Mouse (Mus musculus) E14TG2a.4 (cell line): ENCODE results near the gene Smarce1.

Source experiments
- H3K27me3 ChIP-seq: 2 replicates; pipeline ENCODE4 v1.6.1; 2014; ENCODE audit warnings: low read length, control low read depth; ENCODE audit not compliant: insufficient read depth
- H3K36me3 ChIP-seq: 2 replicates; pipeline ENCODE4 v1.6.1; 2014; ENCODE audit warnings: low read length, control low read depth; ENCODE audit not compliant: insufficient read depth
- H3K4me1 ChIP-seq: replicated peaks from 2 replicates; pipeline ENCODE4 v1.6.1; 2014; ENCODE audit warnings: low read depth, low read length, control low read depth
- H3K4me3 ChIP-seq: replicated peaks from 2 replicates; pipeline ENCODE4 v1.5.1; 2014; ENCODE audit warnings: mild to moderate bottlenecking, low read length
- H3K9me3 ChIP-seq: 2 replicates; pipeline ENCODE4 v1.6.1; 2014; ENCODE audit warnings: low read length, control low read depth
- CTCF ChIP-seq: conservative IDR thresholded peaks from 2 replicates; pipeline ENCODE4 v1.5.1; 2014; ENCODE audit warnings: low read length
- NANOG ChIP-seq: IDR thresholded peaks from 2 replicates; pipeline ENCODE4 v1.6.1; 2014; ENCODE audit warnings: borderline replicate concordance, low read length, mixed read lengths
- POU5F1 ChIP-seq: IDR thresholded peaks from 2 replicates; pipeline ENCODE4 v1.6.1; 2014; ENCODE audit warnings: low read length, borderline replicate concordance

The Smarce1 gene

DNA sequence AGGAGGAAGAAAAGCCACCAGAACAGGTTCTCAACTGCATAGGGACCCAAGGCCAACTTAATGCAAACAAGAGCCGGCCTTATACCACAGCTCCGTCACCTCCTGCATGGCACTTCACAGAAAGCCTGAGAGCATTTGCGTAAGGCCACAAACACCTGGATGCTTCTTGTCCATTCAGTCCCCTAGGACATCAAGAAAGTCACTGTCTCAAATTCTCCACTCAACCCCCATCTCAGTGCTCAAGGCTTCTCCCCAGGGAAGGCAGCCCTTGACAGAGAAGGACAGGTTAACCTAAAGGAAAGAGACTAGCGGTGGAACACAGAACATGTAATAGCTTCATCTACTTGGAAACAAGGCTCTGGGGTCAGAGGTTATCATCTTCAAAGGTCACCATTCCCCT is 43.5 kb downstream of the Smarce1 start:
- no peaks in the 10 kb centered on the region for H3K36me3 ChIP-seq

DNA sequence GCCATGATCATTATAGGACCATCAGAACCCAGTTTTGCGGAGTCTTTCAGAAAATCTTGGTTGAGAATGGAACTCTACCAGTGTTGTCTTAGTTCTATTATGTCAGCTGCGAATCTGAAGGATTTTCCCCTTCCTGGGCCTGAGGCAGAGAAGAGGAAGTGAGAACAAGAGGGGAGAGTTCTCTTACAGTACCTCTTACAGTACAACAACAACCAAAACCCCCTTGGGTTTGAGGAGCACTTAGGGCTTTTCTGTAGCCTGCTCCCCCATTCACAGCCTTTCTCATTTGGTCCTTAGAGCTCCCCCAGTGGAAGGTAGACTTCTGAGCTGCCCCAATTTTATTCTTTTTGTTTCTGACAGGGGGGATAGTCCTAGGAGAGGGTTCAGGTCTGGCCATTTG is 44.0 kb downstream of the Smarce1 start:
- no peak for TF ChIP-seq CTCF
- no peak for TF ChIP-seq NANOG
- TF ChIP-seq POU5F1 = no peak

More for the DNA sequence above, 43.5 kb downstream of the Smarce1 start:
- peaks cover 4% of the 10 kb centered on the region; the same call in 1 of the 2 replicates for H3K9me3 ChIP-seq
- H3K4me1 ChIP-seq = no peaks in the 10 kb centered on the region; the same call in 1 of the 2 replicates
- no peak overlapping the region for H3K4me3 ChIP-seq
- H3K27me3 ChIP-seq = peaks cover 35% of the 10 kb centered on the region
- TF ChIP-seq NANOG = no peak
- no peak for TF ChIP-seq CTCF
- no peak for TF ChIP-seq POU5F1

DNA sequence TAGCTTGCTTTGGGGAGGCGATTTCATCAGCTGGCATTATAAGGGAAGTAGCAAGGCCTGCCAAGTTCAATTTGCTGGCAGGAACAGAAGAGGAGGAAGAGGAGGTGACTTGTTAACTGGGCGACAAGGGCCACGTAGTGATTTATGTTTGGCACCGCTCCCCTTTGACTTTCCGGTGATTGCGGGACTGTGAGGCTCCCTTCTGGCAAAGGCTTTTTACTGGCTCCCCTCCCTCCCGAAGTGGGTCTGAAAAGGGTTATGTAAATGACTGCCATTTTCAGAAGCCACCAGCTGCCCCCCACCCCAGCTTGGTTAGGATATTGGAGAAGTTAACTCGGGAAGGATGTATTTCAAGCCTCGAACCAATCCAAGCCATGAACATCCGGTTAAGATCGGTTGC is 48.2 kb downstream of the Smarce1 start:
- H3K36me3 ChIP-seq = no peaks in the 10 kb centered on the region

More for the DNA sequence above, 44.0 kb downstream of the Smarce1 start:
- no peaks in the 10 kb centered on the region for H3K9me3 ChIP-seq
- H3K4me3 ChIP-seq = no peak overlapping the region
- H3K27me3 ChIP-seq = peaks cover 35% of the 10 kb centered on the region
- H3K36me3 ChIP-seq = no peaks in the 10 kb centered on the region
- no peaks in the 10 kb centered on the region; the same call in 1 of the 2 replicates for H3K4me1 ChIP-seq

DNA sequence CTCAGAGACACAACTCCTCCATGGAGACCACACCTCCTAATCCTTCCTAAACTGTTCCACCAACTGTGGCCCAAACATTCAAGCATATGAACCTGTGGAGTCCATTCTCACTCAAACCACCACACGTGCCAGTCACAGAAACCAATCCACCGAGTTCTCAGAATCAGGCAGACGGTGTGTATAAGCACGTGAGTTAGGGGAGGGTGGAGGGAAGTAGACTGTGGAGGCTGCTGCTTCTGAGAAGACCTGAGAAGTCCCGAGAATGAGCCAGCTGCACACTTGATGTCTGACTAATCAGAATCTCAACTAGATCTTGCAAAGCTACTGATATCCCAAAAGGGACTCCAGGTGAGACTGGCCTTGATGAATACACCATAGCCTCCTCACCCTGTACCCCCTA is 50.7 kb downstream of the Smarce1 start:
- no peak for TF ChIP-seq POU5F1
- TF ChIP-seq CTCF = no peak
- no peak for TF ChIP-seq NANOG
- no peaks in the 10 kb centered on the region for H3K9me3 ChIP-seq
- H3K27me3 ChIP-seq = no peaks in the 10 kb centered on the region; the same call in 1 of the 2 replicates
- no peaks in the 10 kb centered on the region for H3K4me1 ChIP-seq
- H3K36me3 ChIP-seq = no peaks in the 10 kb centered on the region
- no peak overlapping the region for H3K4me3 ChIP-seq

More for the DNA sequence above, 48.2 kb downstream of the Smarce1 start:
- Histone ChIP-seq H3K9me3 (no peaks in the 10 kb centered on the region), H3K4me3 (no peak overlapping the region), H3K4me1 (no peaks in the 10 kb centered on the region), H3K27me3 (peaks cover 11% of the 10 kb centered on the region)
- TF ChIP-seq CTCF (no peak), NANOG (no peak), POU5F1 (no peak)

GRCm38 (mm10) chr11:99177925-99178198 is 53.0 kb downstream of the Smarce1 start:
- Histone ChIP-seq H3K4me3 (no peak overlapping the region), H3K9me3 (no peaks in the 10 kb centered on the region), H3K36me3 (no peaks in the 10 kb centered on the region), H3K27me3 (no peaks in the 10 kb centered on the region; the same call in 1 of the 2 replicates), H3K4me1 (no peaks in the 10 kb centered on the region)
- TF ChIP-seq NANOG = no peak
- no peak for TF ChIP-seq POU5F1
- no peak for TF ChIP-seq CTCF

DNA sequence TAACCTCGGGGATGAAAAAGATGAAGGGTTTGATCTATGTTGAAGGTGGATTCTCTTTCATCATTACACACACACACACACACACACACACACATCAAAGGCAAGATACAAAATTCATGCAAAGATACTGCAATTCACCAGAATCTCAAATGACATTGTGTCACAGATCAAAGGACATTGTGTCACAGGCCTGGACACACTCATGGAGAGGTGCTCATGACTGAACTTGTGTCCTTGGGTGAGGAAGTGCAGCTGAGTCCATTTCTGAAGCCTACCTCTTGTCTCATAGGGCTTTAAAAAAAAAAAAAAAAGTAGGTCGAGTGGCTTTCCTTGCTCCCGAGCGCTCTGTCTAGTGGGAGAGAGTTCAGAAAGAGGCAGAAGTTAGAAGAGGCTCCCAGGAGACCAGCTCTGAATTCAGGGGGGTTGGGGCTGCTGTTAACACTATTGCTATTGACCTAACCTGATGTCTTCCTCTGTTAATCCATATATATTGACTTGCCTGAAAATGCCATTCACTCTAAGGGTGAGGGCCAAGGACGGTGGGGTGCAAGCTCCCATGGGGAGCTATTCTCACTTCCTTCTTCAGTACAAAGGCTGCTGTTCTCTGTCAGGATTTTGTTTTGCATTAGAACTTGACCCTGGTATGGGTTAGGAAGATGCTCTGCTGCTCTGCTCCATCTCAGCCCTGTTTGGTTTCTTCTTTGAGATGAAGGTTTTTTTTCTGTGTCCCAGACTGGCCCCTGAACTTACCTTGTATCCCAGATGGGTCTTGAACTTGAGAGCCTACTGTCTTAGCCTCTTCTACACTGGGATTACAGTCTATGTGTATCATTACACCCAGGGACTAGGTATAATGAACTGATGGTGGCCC is 53.5 kb downstream of the Smarce1 start:
- no peaks in the 10 kb centered on the region for H3K9me3 ChIP-seq
- H3K4me1 ChIP-seq = no peaks in the 10 kb centered on the region
- no peaks in the 10 kb centered on the region for H3K36me3 ChIP-seq
- no peaks in the 10 kb centered on the region; the same call in 1 of the 2 replicates for H3K27me3 ChIP-seq
- H3K4me3 ChIP-seq = no peak overlapping the region
- TF ChIP-seq POU5F1 (no peak), CTCF (no peak)

GRCm38 (mm10) chr11:99172002-99172401 is 58.8 kb downstream of the Smarce1 start:
- H3K36me3 ChIP-seq = no peaks in the 10 kb centered on the region
- no peaks in the 10 kb centered on the region for H3K9me3 ChIP-seq
- H3K4me3 ChIP-seq = no peak overlapping the region
- TF ChIP-seq NANOG (no peak), CTCF (peak; percentile 36)
- peaks cover 12% of the 10 kb centered on the region for H3K4me1 ChIP-seq
- no peaks in the 10 kb centered on the region; the same call in 1 of the 2 replicates for H3K27me3 ChIP-seq

DNA sequence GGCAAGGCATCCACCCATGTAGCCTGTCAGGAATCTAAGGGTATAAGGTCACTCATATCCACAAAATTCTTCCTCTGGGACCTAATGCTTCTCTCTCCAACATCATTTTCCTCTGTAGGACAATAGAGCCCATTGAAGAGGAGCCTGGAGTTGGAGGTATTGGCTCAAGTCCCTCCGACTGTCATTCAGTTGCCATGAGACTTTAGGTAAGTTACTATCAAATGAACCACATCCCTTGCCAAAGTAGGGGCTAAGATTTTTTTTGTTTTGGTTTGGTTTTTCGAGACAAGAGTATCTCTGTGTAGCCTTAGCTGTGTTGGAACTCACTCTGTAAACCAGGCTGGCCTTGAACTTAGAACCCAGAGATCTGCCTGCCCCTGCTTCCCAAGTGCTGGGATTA is 59.4 kb downstream of the Smarce1 start:
- H3K36me3 ChIP-seq = no peaks in the 10 kb centered on the region
- no peaks in the 10 kb centered on the region; the same call in 1 of the 2 replicates for H3K27me3 ChIP-seq
- no peak overlapping the region for H3K4me3 ChIP-seq
- no peaks in the 10 kb centered on the region for H3K9me3 ChIP-seq
- TF ChIP-seq NANOG (no peak), CTCF (no peak)
- H3K4me1 ChIP-seq = peaks cover 17% of the 10 kb centered on the region
